Mouse (Mus musculus): ENCODE data around the gene Fam76a.

GRCm38 (mm10) chr4:132921488-132921887, 870 bp downstream of the Fam76a start:
- TF ChIP-seq GATA1 (IDR thresholded peaks at IDR 0.05; ENCODE audit: borderline replicate concordance, low read length), result no peak
- no peak for TF ChIP-seq FLI1 (IDR thresholded peaks at IDR 0.05; ENCODE audit: low read length)
